ENCODE assay signal across 28 mouse cellular contexts in genomic region chr2:181681978-181682377, GRCm38 (mm10). TPM values are rescaled to one million over a fixed set of nuclear protein-coding genes. Genes with fewer than 3 reads are reported as not detected.
DNase-seq lines count a peak whose midpoint lies in the region; ATAC-seq and TF ChIP-seq lines count a peak whose summit lies in the region.
"Had no signal": no experiment of that assay in that cellular context is flagged by ENCODE, and none has a peak within 500 bp of the region (broad histone marks: within the 10 kb centered on the region; RNA-seq: fewer than 3 reads in every experiment).

No protein-coding gene starts in this region.

- peaks cover 9% of the 10 kb centered on the region; the same call in 1 of the 2 replicates for H3K4me1 ChIP-seq in forebrain, embryonic 11.5 days (replicated peaks; ENCODE audit: control insufficient read depth, insufficient read depth, low read length)
- H3K4me1 ChIP-seq in forebrain, embryonic 14.5 days (ENCODE audit: control insufficient read depth, insufficient read depth, low read length), result peaks cover 7% of the 10 kb centered on the region; the same call in 1 of the 2 replicates
- peaks cover 9% of the 10 kb centered on the region for H3K4me1 ChIP-seq in liver, postnatal 0 days (ENCODE audit: insufficient read depth)
- H3K4me1 ChIP-seq in liver, embryonic 12.5 days, result peaks cover 32% of the 10 kb centered on the region
- peaks cover 14% of the 10 kb centered on the region; the same call in 1 of the 2 replicates for H3K4me1 ChIP-seq in stomach, embryonic 15.5 days
- H3K4me1 ChIP-seq: embryonic facial prominence, embryonic 12.5 days had no signal

- no peak for TF ChIP-seq EP300 in liver, postnatal 0 days (IDR thresholded peaks at IDR 0.05; ENCODE audit: low read depth)

- peak; percentile 22 for DNase-seq in forebrain, embryonic 11.5 days (ENCODE audit: low spot score)
- no peak for DNase-seq in forebrain, embryonic 14.5 days (ENCODE audit: low spot score)
- DNase-seq in liver, postnatal 0 days, result peak; percentile 10
- peak; percentile 1 for DNase-seq in right cerebral cortex, postnatal 25 days
- DNase-seq in right cerebral cortex, postnatal 4 days, result no peak
- no peak for DNase-seq in urinary bladder, adult 18-20 months (ENCODE audit: low spot score in 2 of 2)
- DNase-seq: adrenal gland, adult 8-10 months; adrenal gland, postnatal 14 days; adrenal gland, postnatal 36 days; B cell, adult 2 months; cerebellum, adult 11-12 months; cerebellum, adult 2 months; cerebellum, adult 9-10 months; cerebellum, postnatal 10 days; cerebellum, postnatal 25 days had no signal

- no peak for ATAC-seq in forebrain, embryonic 11.5 days (replicated peaks; ENCODE audit: low FRiP score)
- no peak for ATAC-seq in forebrain, embryonic 14.5 days
- no peak for ATAC-seq in liver, postnatal 0 days
- ATAC-seq in liver, embryonic 12.5 days, result no peak
- peak; percentile 57 for ATAC-seq in stomach, embryonic 15.5 days (ENCODE audit: insufficient read depth, low FRiP score, low read depth)
- ATAC-seq: activated CD4-positive, CD25-positive, alpha-beta regulatory T cell, adult 4 months; CD4-positive, CD25-positive, alpha-beta regulatory T cell, adult 4 months; forebrain, embryonic 15.5 days; Patski had no signal

- no peak overlapping the region for H3K9ac ChIP-seq in forebrain, embryonic 11.5 days (ENCODE audit: low read length)
- no peak overlapping the region for H3K9ac ChIP-seq in forebrain, embryonic 14.5 days (ENCODE audit: low read length)
- H3K9ac ChIP-seq in liver, postnatal 0 days (replicated peaks), result no peak overlapping the region
- H3K9ac ChIP-seq in liver, embryonic 12.5 days, result no peak overlapping the region
- H3K9ac ChIP-seq in stomach, embryonic 15.5 days, result no peak overlapping the region
- H3K9ac ChIP-seq: forebrain, embryonic 12.5 days had no signal

- no peak for TF ChIP-seq CTCF in liver, postnatal 0 days (IDR thresholded peaks at IDR 0.05; ENCODE audit: low read depth)

- WGBS in forebrain, embryonic 11.5 days, result 85% methylated on average over 1 of the region's 1 CpGs
- 100% methylated on average over 1 of the region's 1 CpGs for WGBS in forebrain, embryonic 14.5 days
- 43% methylated on average over 1 of the region's 1 CpGs for WGBS in liver, postnatal 0 days (ENCODE audit: insufficient replicate concordance)
- 58% methylated on average over 1 of the region's 1 CpGs for WGBS in liver, embryonic 12.5 days (ENCODE audit: insufficient replicate concordance)
- WGBS in stomach, embryonic 15.5 days, result 50% methylated on average over 1 of the region's 1 CpGs

- H3K4me2 ChIP-seq in forebrain, embryonic 11.5 days (ENCODE audit: low read depth, low read length, severe bottlenecking), result no peak overlapping the region
- no peak overlapping the region for H3K4me2 ChIP-seq in forebrain, embryonic 14.5 days (ENCODE audit: low read length)
- no peak overlapping the region for H3K4me2 ChIP-seq in liver, postnatal 0 days (ENCODE audit: low read depth, low read length)
- H3K4me2 ChIP-seq in liver, embryonic 12.5 days, result no peak overlapping the region
- H3K4me2 ChIP-seq in stomach, embryonic 15.5 days, result no peak overlapping the region
- H3K4me2 ChIP-seq: forebrain, embryonic 12.5 days had no signal

- no peaks in the 10 kb centered on the region for H3K9me3 ChIP-seq in forebrain, embryonic 11.5 days (ENCODE audit: control insufficient read depth, low read length)
- no peaks in the 10 kb centered on the region for H3K9me3 ChIP-seq in forebrain, embryonic 14.5 days (replicated peaks; ENCODE audit: control insufficient read depth, low read length)
- no peaks in the 10 kb centered on the region for H3K9me3 ChIP-seq in liver, postnatal 0 days (ENCODE audit: low read length)
- H3K9me3 ChIP-seq in liver, embryonic 12.5 days (replicated peaks), result no peaks in the 10 kb centered on the region
- H3K9me3 ChIP-seq in stomach, embryonic 15.5 days, result no peaks in the 10 kb centered on the region
- H3K9me3 ChIP-seq: embryonic facial prominence, embryonic 10.5 days; embryonic facial prominence, embryonic 12.5 days; forebrain, embryonic 12.5 days; forebrain, embryonic 15.5 days; G1E had no signal

- H3K27ac ChIP-seq in forebrain, embryonic 11.5 days (ENCODE audit: low read depth, low read length), result no peak overlapping the region
- H3K27ac ChIP-seq in forebrain, embryonic 14.5 days (ENCODE audit: low read depth, low read length), result no peak overlapping the region
- no peak overlapping the region for H3K27ac ChIP-seq in liver, postnatal 0 days (ENCODE audit: low read depth)
- H3K27ac ChIP-seq in liver, embryonic 12.5 days, result no peak overlapping the region
- no peak overlapping the region for H3K27ac ChIP-seq in stomach, embryonic 15.5 days
- H3K27ac ChIP-seq: embryonic facial prominence, embryonic 10.5 days; embryonic facial prominence, embryonic 12.5 days; forebrain, embryonic 12.5 days; forebrain, embryonic 15.5 days had no signal

- H3K27me3 ChIP-seq in forebrain, embryonic 11.5 days (ENCODE audit: control insufficient read depth, insufficient read depth, low read length), result no peaks in the 10 kb centered on the region
- no peaks in the 10 kb centered on the region for H3K27me3 ChIP-seq in forebrain, embryonic 14.5 days (replicated peaks; ENCODE audit: control insufficient read depth, insufficient read depth, low read length)
- no peaks in the 10 kb centered on the region for H3K27me3 ChIP-seq in liver, postnatal 0 days (ENCODE audit: insufficient read depth, low read length)
- peaks cover 19% of the 10 kb centered on the region; the same call in 1 of the 2 replicates for H3K27me3 ChIP-seq in liver, embryonic 12.5 days (replicated peaks)
- H3K27me3 ChIP-seq in stomach, embryonic 15.5 days (replicated peaks), result no peaks in the 10 kb centered on the region
- H3K27me3 ChIP-seq: CH12.LX; embryonic facial prominence, embryonic 12.5 days; forebrain, embryonic 15.5 days; Patski had no signal

- H3K4me3 ChIP-seq in forebrain, embryonic 11.5 days (ENCODE audit: low read depth, low read length), result no peak overlapping the region
- no peak overlapping the region for H3K4me3 ChIP-seq in forebrain, embryonic 14.5 days (ENCODE audit: low read depth, low read length)
- no peak overlapping the region for H3K4me3 ChIP-seq in liver, postnatal 0 days (ENCODE audit: low read depth, low read length)
- H3K4me3 ChIP-seq in liver, embryonic 12.5 days, result no peak overlapping the region
- H3K4me3 ChIP-seq in stomach, embryonic 15.5 days (replicated peaks), result no peak overlapping the region
- H3K4me3 ChIP-seq: embryonic facial prominence, embryonic 10.5 days; embryonic facial prominence, embryonic 12.5 days; forebrain, embryonic 12.5 days had no signal

- no peaks in the 10 kb centered on the region; the same call in 1 of the 2 replicates for H3K36me3 ChIP-seq in forebrain, embryonic 11.5 days (ENCODE audit: control insufficient read depth, insufficient read depth, low read length)
- peaks cover 19% of the 10 kb centered on the region for H3K36me3 ChIP-seq in forebrain, embryonic 14.5 days (ENCODE audit: control insufficient read depth, insufficient read depth, low read length)
- peaks cover 6% of the 10 kb centered on the region; the same call in 1 of the 2 replicates for H3K36me3 ChIP-seq in liver, postnatal 0 days (replicated peaks; ENCODE audit: insufficient read depth, low read length)
- peaks cover 7% of the 10 kb centered on the region; the same call in 1 of the 2 replicates for H3K36me3 ChIP-seq in liver, embryonic 12.5 days
- H3K36me3 ChIP-seq in stomach, embryonic 15.5 days, result peaks cover 5% of the 10 kb centered on the region; the same call in 1 of the 2 replicates

RNA-seq across cellular contexts. Expression of gene Tcea2, which starts 1.9 kb away (rescaled TPM):
- polyA plus RNA-seq in forebrain, embryonic 11.5 days (2014; fragmentation: Nextera tagmentation; extraction: Ambion mirVana), result 21.1 and 22.6 TPM in 2 replicates
- 42.0 and 44.3 TPM in 2 replicates for polyA plus RNA-seq in forebrain, embryonic 14.5 days (2014; fragmentation: Nextera tagmentation; extraction: Ambion mirVana)
- 3.8 and 4.4 TPM in 2 replicates for polyA plus RNA-seq in liver, postnatal 0 days (2015; fragmentation: Nextera tagmentation; extraction: Ambion mirVana)
- 4.6 and 4.7 TPM in 2 replicates for polyA plus RNA-seq in liver, embryonic 12.5 days (2016; fragmentation: Nextera tagmentation; extraction: Ambion mirVana)
- 21.5 and 24.2 TPM in 2 replicates for polyA plus RNA-seq in stomach, embryonic 15.5 days (2015; fragmentation: Nextera tagmentation; extraction: Ambion mirVana)

RNA-seq across cellular contexts. Expression of gene Sox18, which starts 10.5 kb away (rescaled TPM):
- polyA plus RNA-seq in forebrain, embryonic 11.5 days (2014; fragmentation: Nextera tagmentation; extraction: Ambion mirVana), result 15.8 and 18.8 TPM in 2 replicates
- polyA plus RNA-seq in forebrain, embryonic 14.5 days (2014; fragmentation: Nextera tagmentation; extraction: Ambion mirVana), result 12.5 and 15.1 TPM in 2 replicates
- polyA plus RNA-seq in liver, postnatal 0 days (2015; fragmentation: Nextera tagmentation; extraction: Ambion mirVana), result 11.4 and 12.2 TPM in 2 replicates
- polyA plus RNA-seq in liver, embryonic 12.5 days (2016; fragmentation: Nextera tagmentation; extraction: Ambion mirVana), result 9.4 and 10.4 TPM in 2 replicates
- polyA plus RNA-seq in stomach, embryonic 15.5 days (2015; fragmentation: Nextera tagmentation; extraction: Ambion mirVana), result 28.7 and 32.0 TPM in 2 replicates
- polyA plus RNA-seq: activated CD4-positive, CD25-positive, alpha-beta regulatory T cell, adult 4 months; CD4-positive, CD25-positive, alpha-beta regulatory T cell, adult 4 months; G1E had no signal

RNA-seq across cellular contexts. Expression of gene Rgs19, which starts 11.8 kb away (rescaled TPM):
- 64.7 and 74.8 TPM in 2 replicates for polyA plus RNA-seq in forebrain, embryonic 11.5 days (2014; fragmentation: Nextera tagmentation; extraction: Ambion mirVana)
- 60.3 and 63.6 TPM in 2 replicates for polyA plus RNA-seq in forebrain, embryonic 14.5 days (2014; fragmentation: Nextera tagmentation; extraction: Ambion mirVana)
- polyA plus RNA-seq in liver, postnatal 0 days (2015; fragmentation: Nextera tagmentation; extraction: Ambion mirVana), result 18.6 and 20.5 TPM in 2 replicates
- polyA plus RNA-seq in liver, embryonic 12.5 days (2016; fragmentation: Nextera tagmentation; extraction: Ambion mirVana), result 24.0 and 26.9 TPM in 2 replicates
- polyA plus RNA-seq in stomach, embryonic 15.5 days (2015; fragmentation: Nextera tagmentation; extraction: Ambion mirVana), result 51.7 and 53.3 TPM in 2 replicates

RNA-seq across cellular contexts. Expression of gene Lkaaear1, which starts 16.3 kb away (rescaled TPM):
- polyA plus RNA-seq in forebrain, embryonic 11.5 days (2014; fragmentation: Nextera tagmentation; extraction: Ambion mirVana), result not detected in 2 replicates
- not detected in 2 replicates for polyA plus RNA-seq in forebrain, embryonic 14.5 days (2014; fragmentation: Nextera tagmentation; extraction: Ambion mirVana)
- polyA plus RNA-seq in liver, postnatal 0 days (2015; fragmentation: Nextera tagmentation; extraction: Ambion mirVana), result not detected in 2 replicates
- polyA plus RNA-seq in liver, embryonic 12.5 days (2016; fragmentation: Nextera tagmentation; extraction: Ambion mirVana), result not detected in 2 replicates
- polyA plus RNA-seq in stomach, embryonic 15.5 days (2015; fragmentation: Nextera tagmentation; extraction: Ambion mirVana), result not detected in 2 replicates
- polyA plus RNA-seq: activated CD4-positive, CD25-positive, alpha-beta regulatory T cell, adult 4 months; CD4-positive, CD25-positive, alpha-beta regulatory T cell, adult 4 months; cerebellum, adult 2 months; cortical plate, adult 2 months; embryonic facial prominence, embryonic 10.5 days; embryonic facial prominence, embryonic 12.5 days; embryonic facial prominence, embryonic 14.5 days; forebrain, embryonic 12.5 days; forebrain, embryonic 15.5 days; G1E; Patski had no signal

RNA-seq across cellular contexts. Expression of gene Gm29797, which starts 25.1 kb away (rescaled TPM):
- not detected in 2 replicates for polyA plus RNA-seq in forebrain, embryonic 11.5 days (2014; fragmentation: Nextera tagmentation; extraction: Ambion mirVana)
- polyA plus RNA-seq in forebrain, embryonic 14.5 days (2014; fragmentation: Nextera tagmentation; extraction: Ambion mirVana), result not detected in 2 replicates
- not detected in 2 replicates for polyA plus RNA-seq in liver, postnatal 0 days (2015; fragmentation: Nextera tagmentation; extraction: Ambion mirVana)
- not detected in 2 replicates for polyA plus RNA-seq in liver, embryonic 12.5 days (2016; fragmentation: Nextera tagmentation; extraction: Ambion mirVana)
- 0.36 and 1.2 TPM in 2 replicates for polyA plus RNA-seq in stomach, embryonic 15.5 days (2015; fragmentation: Nextera tagmentation; extraction: Ambion mirVana)
- polyA plus RNA-seq: activated CD4-positive, CD25-positive, alpha-beta regulatory T cell, adult 4 months; CD4-positive, CD25-positive, alpha-beta regulatory T cell, adult 4 months; embryonic facial prominence, embryonic 10.5 days; embryonic facial prominence, embryonic 12.5 days; forebrain, embryonic 12.5 days; forebrain, embryonic 15.5 days had no signal

Comparison
In these comparisons a context has a peak if more than half of its experiments do, and no peak if none do; other contexts are left out.
1. DNase-seq: peak in forebrain, embryonic 11.5 days (single experiment), liver, postnatal 0 days (single experiment) and right cerebral cortex, postnatal 25 days (single experiment); none in forebrain, embryonic 14.5 days (single experiment), right cerebral cortex, postnatal 4 days (single experiment) and urinary bladder, adult 18-20 months (0 of 2).